Mouse (Mus musculus) ES-E14 (cell line): ENCODE results near the gene Zc3h12c.

Source experiments
- CHD2 ChIP-seq: IDR thresholded peaks from 2 replicates; pipeline ENCODE4 v1.6.1; 2014; ENCODE audit warnings: mild to moderate bottlenecking, low read depth, low read length, inconsistent platforms
- HCFC1 ChIP-seq: IDR thresholded peaks from 2 replicates; pipeline ENCODE4 v1.6.1; 2012; ENCODE audit warnings: low read length, inconsistent platforms, borderline replicate concordance; ENCODE audit not compliant: insufficient read depth
- ZC3H11A ChIP-seq: IDR thresholded peaks from 2 replicates; pipeline ENCODE4 v1.6.1; 2012; ENCODE audit warnings: low read depth, mild to moderate bottlenecking, inconsistent platforms, low read length, borderline replicate concordance
- ZNF384 ChIP-seq: IDR thresholded peaks from 2 replicates; pipeline ENCODE4 v1.6.1; 2012; ENCODE audit warnings: low read depth, low read length, inconsistent platforms

- TF ChIP-seq ZC3H11A (no peak), CHD2 (no peak), ZNF384 (no peak), HCFC1 (no peak)
Observed at GRCm38 (mm10) chr9:52072202-52072601, 96.2 kb downstream of the Zc3h12c start.
